In genomic region chr1:188107946-188108345, GRCm38 (mm10) we compare ENCODE assay signal across 13 mouse cellular contexts.
DNase-seq lines count a peak whose midpoint lies in the region; ATAC-seq lines count a peak whose summit lies in the region.
"Had no signal": no experiment of that assay in that cellular context is flagged by ENCODE, and none has a peak within 500 bp of the region (broad histone marks: within the 10 kb centered on the region; RNA-seq: fewer than 3 reads in every experiment).

No protein-coding gene starts in this region.

- no peaks in the 10 kb centered on the region for H3K27me3 ChIP-seq in hindbrain, embryonic 10.5 days (ENCODE audit: insufficient read depth, poor library complexity, severe bottlenecking)
- H3K27me3 ChIP-seq in hindbrain, embryonic 12.5 days = no peaks in the 10 kb centered on the region
- H3K27me3 ChIP-seq in heart, embryonic 12.5 days (replicated peaks) = no peaks in the 10 kb centered on the region
- no peaks in the 10 kb centered on the region for H3K27me3 ChIP-seq in liver, embryonic 13.5 days
- H3K27me3 ChIP-seq: forebrain, embryonic 12.5 days; intestine, embryonic 15.5 days; lung, embryonic 15.5 days had no signal

- WGBS in hindbrain, embryonic 10.5 days = 62% methylated on average over 6 of the region's 6 CpGs
- WGBS in hindbrain, embryonic 12.5 days = 55% methylated on average over 6 of the region's 6 CpGs
- WGBS in heart, embryonic 12.5 days = 7% methylated on average over 6 of the region's 6 CpGs
- WGBS in liver, embryonic 13.5 days (ENCODE audit: insufficient replicate concordance) = 15% methylated on average over 6 of the region's 6 CpGs

- H3K27ac ChIP-seq in hindbrain, embryonic 10.5 days = no peak overlapping the region
- no peak overlapping the region for H3K27ac ChIP-seq in hindbrain, embryonic 12.5 days
- H3K27ac ChIP-seq in heart, embryonic 12.5 days (ENCODE audit: poor library complexity, severe bottlenecking) = peak overlapping the region; percentile 70
- H3K27ac ChIP-seq in liver, embryonic 13.5 days = no peak overlapping the region
- H3K27ac ChIP-seq: forebrain, embryonic 12.5 days; intestine, embryonic 15.5 days; lung, embryonic 15.5 days had no signal

- no peaks in the 10 kb centered on the region for H3K9me3 ChIP-seq in hindbrain, embryonic 10.5 days
- H3K9me3 ChIP-seq in hindbrain, embryonic 12.5 days (replicated peaks) = no peaks in the 10 kb centered on the region
- H3K9me3 ChIP-seq in heart, embryonic 12.5 days (replicated peaks) = no peaks in the 10 kb centered on the region
- H3K9me3 ChIP-seq in liver, embryonic 13.5 days (replicated peaks) = no peaks in the 10 kb centered on the region
- H3K9me3 ChIP-seq: forebrain, embryonic 12.5 days; intestine, embryonic 15.5 days; lung, embryonic 15.5 days had no signal

- H3K4me3 ChIP-seq in hindbrain, embryonic 10.5 days = no peak overlapping the region
- no peak overlapping the region for H3K4me3 ChIP-seq in hindbrain, embryonic 12.5 days
- no peak overlapping the region for H3K4me3 ChIP-seq in heart, embryonic 12.5 days
- no peak overlapping the region for H3K4me3 ChIP-seq in liver, embryonic 13.5 days (replicated peaks)
- H3K4me3 ChIP-seq: forebrain, embryonic 12.5 days; intestine, embryonic 15.5 days; lung, embryonic 15.5 days had no signal

- no peaks in the 10 kb centered on the region for H3K4me1 ChIP-seq in hindbrain, embryonic 10.5 days (replicated peaks)
- H3K4me1 ChIP-seq in hindbrain, embryonic 12.5 days = no peaks in the 10 kb centered on the region
- peaks cover 62% of the 10 kb centered on the region for H3K4me1 ChIP-seq in heart, embryonic 12.5 days (replicated peaks)
- 0 out of 2 replicates have a peak, but pooled peaks cover 4% of the 10 kb centered on the region for H3K4me1 ChIP-seq in liver, embryonic 13.5 days (replicated peaks)
- H3K4me1 ChIP-seq: intestine, embryonic 15.5 days had no signal

- peak; percentile 8 for DNase-seq in hindbrain, embryonic 10.5 days (ENCODE audit: low spot score)
- peak; percentile 3 for DNase-seq in R1 (ENCODE audit: low read depth, low spot score)
- DNase-seq in liver, embryonic 13.5 days = no peak
- DNase-seq in right cerebral cortex, postnatal 36 days (ENCODE audit: low spot score in 2 of 2) = no peak
- no peak for DNase-seq in left cerebral cortex, postnatal 10 days (ENCODE audit: extremely low spot score in 1 of 2, low spot score in 2 of 2)
- DNase-seq: cerebellum, postnatal 36 days; right cerebral cortex, postnatal 4 days had no signal

- H3K9ac ChIP-seq in hindbrain, embryonic 12.5 days = no peak overlapping the region
- no peak overlapping the region for H3K9ac ChIP-seq in heart, embryonic 12.5 days
- H3K9ac ChIP-seq in liver, embryonic 13.5 days = no peak overlapping the region
- H3K9ac ChIP-seq: forebrain, embryonic 12.5 days; intestine, embryonic 15.5 days; lung, embryonic 15.5 days had no signal

- intact Hi-C loops in left cerebral cortex, postnatal 10 days (cut with DNase I) = no loop called here

- H3K36me3 ChIP-seq in hindbrain, embryonic 10.5 days = no peaks in the 10 kb centered on the region
- H3K36me3 ChIP-seq in hindbrain, embryonic 12.5 days = no peaks in the 10 kb centered on the region
- no peaks in the 10 kb centered on the region for H3K36me3 ChIP-seq in heart, embryonic 12.5 days
- H3K36me3 ChIP-seq in liver, embryonic 13.5 days = no peaks in the 10 kb centered on the region
- H3K36me3 ChIP-seq: forebrain, embryonic 12.5 days; intestine, embryonic 15.5 days; lung, embryonic 15.5 days had no signal

- no peak overlapping the region for H3K4me2 ChIP-seq in hindbrain, embryonic 12.5 days (replicated peaks)
- no peak overlapping the region for H3K4me2 ChIP-seq in heart, embryonic 12.5 days
- H3K4me2 ChIP-seq in liver, embryonic 13.5 days = no peak overlapping the region
- H3K4me2 ChIP-seq: forebrain, embryonic 12.5 days; intestine, embryonic 15.5 days; lung, embryonic 15.5 days had no signal

- no peak for ATAC-seq in hindbrain, embryonic 12.5 days (ENCODE audit: low FRiP score)
- ATAC-seq in heart, embryonic 12.5 days (ENCODE audit: insufficient number of reproducible peaks, low FRiP score) = peak; percentile 33; the same call in 1 of the 2 replicates
- ATAC-seq in liver, embryonic 13.5 days (ENCODE audit: low read depth) = peak; percentile 59
- ATAC-seq in cerebellum, adult (ENCODE audit: insufficient number of reproducible peaks, low FRiP score, low TSS enrichment) = no peak
- ATAC-seq: intestine, embryonic 15.5 days had no signal

Comparison
In these comparisons a context has a peak if more than half of its experiments do, and no peak if none do; other contexts are left out.
1. DNase-seq: peak in hindbrain, embryonic 10.5 days (single experiment) and R1 (single experiment); none in liver, embryonic 13.5 days (single experiment), right cerebral cortex, postnatal 36 days (0 of 2) and left cerebral cortex, postnatal 10 days (0 of 2).
2. ATAC-seq: peak in heart, embryonic 12.5 days (single experiment) and liver, embryonic 13.5 days (single experiment); none in hindbrain, embryonic 12.5 days (single experiment) and cerebellum, adult (single experiment).